Mouse (Mus musculus): ENCODE results near the gene Dnmt3a. TPM values are rescaled to one million over a fixed set of nuclear protein-coding genes. Genes with fewer than 3 reads are reported as not detected.
A peak's percentile ranks its signal among the peaks of the same experiment; 100 is the strongest.

Dnmt3a gene
- polyA plus RNA-seq, 1 experiment from 2014 or later: 55.1 TPM

DNA sequence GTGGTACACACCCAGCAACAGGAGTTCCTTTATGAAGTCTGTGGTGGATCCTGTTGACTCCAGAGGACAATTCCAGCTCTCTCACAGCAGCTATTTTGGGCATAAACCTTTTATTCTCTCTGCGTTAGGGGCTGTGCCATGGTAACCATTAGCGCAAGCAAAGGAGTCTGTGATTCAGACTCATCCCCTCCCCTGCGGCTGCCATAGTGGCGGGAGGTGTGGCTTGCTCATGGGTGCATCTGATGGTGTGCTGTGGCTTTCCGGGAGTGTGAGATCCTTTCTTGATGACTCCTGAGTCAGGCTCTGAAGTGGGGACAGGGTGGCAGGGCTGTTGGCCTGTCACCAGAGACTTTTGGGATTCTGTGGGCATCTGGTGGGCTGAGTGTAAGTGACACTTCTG is 17.6 kb downstream of the Dnmt3a start:
- Histone ChIP-seq H3K4me1 (ENCODE audit: control insufficient read depth, insufficient read depth, low read length) (peaks cover 61% of the 10 kb centered on the region), H3K4me3 (ENCODE audit: low read length) (no peak overlapping the region), H3K9me3 (replicated peaks; ENCODE audit: control insufficient read depth, low read length) (no peaks in the 10 kb centered on the region), H3K4me2 (ENCODE audit: low read depth, low read length) (no peak overlapping the region), H3K36me3 (ENCODE audit: control insufficient read depth, insufficient read depth) (no peaks in the 10 kb centered on the region), H3K27me3 (ENCODE audit: control insufficient read depth, insufficient read depth, low read length) (no peaks in the 10 kb centered on the region), H3K27ac (ENCODE audit: low read length) (no peak overlapping the region), H3K9ac (ENCODE audit: low read length) (no peak overlapping the region)
- ATAC-seq (replicated peaks; ENCODE audit: extremely low read depth, insufficient read depth, low FRiP score): no peak
- WGBS: 56% methylated on average over 5 of the region's 5 CpGs

DNA sequence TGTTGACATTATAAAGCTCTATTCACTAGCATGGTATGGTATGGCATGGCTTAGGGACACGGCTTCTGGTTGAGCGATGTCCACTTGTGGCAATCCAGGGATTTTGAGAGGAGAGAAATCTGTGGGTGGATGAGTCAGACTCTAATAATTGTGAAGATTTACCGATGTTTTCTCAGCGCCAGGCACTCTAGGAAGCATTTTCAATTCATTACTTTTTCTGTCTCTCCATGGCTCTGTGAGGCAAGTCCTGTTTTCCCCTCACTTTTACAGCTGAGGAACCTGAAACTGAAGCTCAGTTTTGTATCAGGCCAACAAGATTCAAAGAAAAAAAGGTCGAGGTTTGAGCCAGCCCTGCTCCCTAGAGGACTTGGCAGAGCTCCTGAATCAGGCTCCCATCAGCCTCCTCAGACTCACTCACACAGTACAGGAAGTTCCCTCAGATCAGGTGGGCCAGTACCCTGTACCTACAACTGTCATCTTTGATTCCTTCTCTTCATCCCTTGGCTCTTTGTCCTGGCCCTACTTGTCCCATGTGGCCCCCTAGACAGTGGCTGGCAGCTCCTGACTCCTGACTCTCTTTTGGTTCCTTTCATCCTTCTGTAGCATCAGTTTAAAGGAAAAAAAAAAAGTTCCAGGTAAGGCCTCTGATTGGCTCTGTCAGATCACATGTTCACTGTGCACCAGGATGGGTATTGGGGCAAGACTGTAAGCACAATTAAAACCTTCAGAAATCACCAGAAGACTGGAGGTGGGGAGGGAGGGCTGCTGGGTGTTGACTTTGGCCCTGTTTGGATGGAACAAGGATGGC is 19.3 kb downstream of the Dnmt3a start:
- Histone ChIP-seq H3K27ac (ENCODE audit: low read length) (no peak overlapping the region), H3K4me1 (ENCODE audit: control insufficient read depth, insufficient read depth, low read length) (peaks cover 46% of the 10 kb centered on the region), H3K4me2 (ENCODE audit: low read depth, low read length) (no peak overlapping the region), H3K9me3 (replicated peaks; ENCODE audit: control insufficient read depth, low read length) (no peaks in the 10 kb centered on the region), H3K36me3 (ENCODE audit: control insufficient read depth, insufficient read depth) (peaks cover 3% of the 10 kb centered on the region; the same call in 1 of the 2 replicates), H3K4me3 (ENCODE audit: low read length) (no peak overlapping the region), H3K9ac (ENCODE audit: low read length) (no peak overlapping the region), H3K27me3 (ENCODE audit: control insufficient read depth, insufficient read depth, low read length) (no peaks in the 10 kb centered on the region)
- no peak for ATAC-seq (replicated peaks; ENCODE audit: extremely low read depth, insufficient read depth, low FRiP score)
- 59% methylated on average over 5 of the region's 5 CpGs for WGBS

DNA sequence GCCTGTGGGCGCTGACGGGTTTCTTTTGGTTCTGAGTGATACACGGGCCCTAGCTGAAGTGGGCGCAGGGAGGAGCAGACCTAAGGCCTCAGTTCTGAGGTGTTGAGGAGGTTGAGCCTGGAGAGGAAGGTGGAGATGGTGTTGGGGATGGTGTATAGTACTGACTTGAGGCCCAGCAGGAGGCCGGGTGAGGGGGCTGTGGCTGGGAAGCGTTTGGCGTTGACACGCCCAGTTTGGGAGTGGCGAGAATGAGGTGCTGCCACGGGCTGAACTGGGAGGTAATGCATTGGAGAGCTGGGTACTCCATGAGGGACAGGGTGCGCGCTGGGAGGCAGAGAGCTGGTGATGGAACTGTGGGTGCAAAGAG is 19.9 kb downstream of the Dnmt3a start:
- Histone ChIP-seq H3K36me3 (ENCODE audit: control insufficient read depth, insufficient read depth) (peaks cover 6% of the 10 kb centered on the region; the same call in 1 of the 2 replicates), H3K9ac (ENCODE audit: low read length) (no peak overlapping the region), H3K4me3 (ENCODE audit: low read length) (no peak overlapping the region), H3K9me3 (replicated peaks; ENCODE audit: control insufficient read depth, low read length) (no peaks in the 10 kb centered on the region), H3K27me3 (ENCODE audit: control insufficient read depth, insufficient read depth, low read length) (no peaks in the 10 kb centered on the region), H3K4me2 (ENCODE audit: low read depth, low read length) (no peak overlapping the region), H3K27ac (ENCODE audit: low read length) (no peak overlapping the region), H3K4me1 (ENCODE audit: control insufficient read depth, insufficient read depth, low read length) (peaks cover 44% of the 10 kb centered on the region)
- 37% methylated on average over 12 of the region's 12 CpGs for WGBS
- no peak for ATAC-seq (replicated peaks; ENCODE audit: extremely low read depth, insufficient read depth, low FRiP score)

DNA sequence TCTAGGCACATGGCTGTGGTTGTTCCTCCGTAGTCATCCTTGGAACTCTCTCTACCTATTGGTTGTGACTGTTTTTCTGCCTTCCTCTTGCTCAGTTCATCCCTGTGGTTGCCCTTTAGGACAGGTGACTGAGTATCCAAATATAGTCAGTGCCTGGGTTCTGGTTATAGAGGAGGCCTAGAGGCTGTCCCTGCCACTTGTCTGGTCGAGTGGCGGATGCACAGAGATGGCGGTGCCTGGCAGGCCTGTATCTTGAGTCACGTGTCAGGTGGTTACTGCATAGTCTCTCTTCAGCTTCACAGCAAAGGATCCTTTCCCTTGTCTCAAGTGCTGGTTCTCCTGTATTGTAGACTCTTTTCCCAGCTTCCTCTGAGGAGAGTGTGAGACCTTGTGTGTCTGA is 22.0 kb downstream of the Dnmt3a start:
- H3K9me3 ChIP-seq (replicated peaks; ENCODE audit: control insufficient read depth, low read length): no peaks in the 10 kb centered on the region
- peak; percentile 53; the same call in 1 of the 2 replicates for ATAC-seq (replicated peaks; ENCODE audit: extremely low read depth, insufficient read depth, low FRiP score)
- peaks cover 6% of the 10 kb centered on the region; the same call in 1 of the 2 replicates for H3K36me3 ChIP-seq (ENCODE audit: control insufficient read depth, insufficient read depth)
- no peak overlapping the region for H3K4me3 ChIP-seq (ENCODE audit: low read length)
- no peak overlapping the region for H3K27ac ChIP-seq (ENCODE audit: low read length)
- 60% methylated on average over 5 of the region's 5 CpGs for WGBS
- no peaks in the 10 kb centered on the region for H3K27me3 ChIP-seq (ENCODE audit: control insufficient read depth, insufficient read depth, low read length)
- H3K9ac ChIP-seq (ENCODE audit: low read length): no peak overlapping the region
- H3K4me2 ChIP-seq (ENCODE audit: low read depth, low read length): no peak overlapping the region
- H3K4me1 ChIP-seq (ENCODE audit: control insufficient read depth, insufficient read depth, low read length): peaks cover 42% of the 10 kb centered on the region

DNA sequence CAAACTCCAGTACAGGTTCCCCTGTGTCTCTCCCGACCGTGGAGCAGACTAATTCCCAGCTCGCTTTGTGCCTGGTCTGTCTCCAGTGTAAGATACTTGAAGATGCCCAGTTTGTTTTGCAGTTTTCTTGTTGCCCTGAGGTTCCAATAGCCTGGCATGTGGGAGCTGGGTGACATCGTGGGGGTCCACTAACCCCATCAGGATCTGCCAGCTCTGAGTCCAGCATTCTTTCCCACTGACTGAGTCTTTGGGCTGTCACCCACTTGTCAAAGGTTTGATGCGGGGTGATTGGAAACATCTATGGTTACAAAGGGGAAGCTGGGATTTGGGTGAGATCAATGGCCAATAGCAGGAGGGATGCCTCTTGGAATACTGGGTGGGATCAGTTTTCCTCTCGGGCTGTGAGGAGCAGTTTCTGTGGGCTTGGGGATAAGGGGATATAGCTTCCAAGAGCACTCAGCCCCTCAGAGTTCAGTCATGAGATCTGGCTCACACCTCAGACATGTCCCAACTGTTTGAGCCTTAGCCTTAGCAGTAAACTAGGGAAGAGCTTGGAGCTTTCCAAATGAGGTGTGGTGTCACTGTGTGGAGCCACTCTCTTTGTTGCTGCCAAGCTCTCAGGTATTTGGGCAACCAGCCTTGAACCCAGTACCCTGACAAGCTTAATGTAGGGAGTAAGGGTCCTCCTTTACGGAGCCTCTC is 27.4 kb downstream of the Dnmt3a start:
- 44% methylated on average over 7 of the region's 7 CpGs for WGBS
- Histone ChIP-seq H3K4me2 (ENCODE audit: low read depth, low read length) (peak overlapping the region; percentile 53), H3K9ac (ENCODE audit: low read length) (peak overlapping the region; percentile 62), H3K27ac (ENCODE audit: low read length) (peak overlapping the region; percentile 83), H3K9me3 (replicated peaks; ENCODE audit: control insufficient read depth, low read length) (no peaks in the 10 kb centered on the region), H3K4me3 (ENCODE audit: low read length) (peak overlapping the region; percentile 25), H3K4me1 (ENCODE audit: control insufficient read depth, insufficient read depth, low read length) (peaks cover 44% of the 10 kb centered on the region), H3K36me3 (ENCODE audit: control insufficient read depth, insufficient read depth) (peaks cover 30% of the 10 kb centered on the region), H3K27me3 (ENCODE audit: control insufficient read depth, insufficient read depth, low read length) (no peaks in the 10 kb centered on the region)
- ATAC-seq (replicated peaks; ENCODE audit: extremely low read depth, insufficient read depth, low FRiP score): no peak

DNA sequence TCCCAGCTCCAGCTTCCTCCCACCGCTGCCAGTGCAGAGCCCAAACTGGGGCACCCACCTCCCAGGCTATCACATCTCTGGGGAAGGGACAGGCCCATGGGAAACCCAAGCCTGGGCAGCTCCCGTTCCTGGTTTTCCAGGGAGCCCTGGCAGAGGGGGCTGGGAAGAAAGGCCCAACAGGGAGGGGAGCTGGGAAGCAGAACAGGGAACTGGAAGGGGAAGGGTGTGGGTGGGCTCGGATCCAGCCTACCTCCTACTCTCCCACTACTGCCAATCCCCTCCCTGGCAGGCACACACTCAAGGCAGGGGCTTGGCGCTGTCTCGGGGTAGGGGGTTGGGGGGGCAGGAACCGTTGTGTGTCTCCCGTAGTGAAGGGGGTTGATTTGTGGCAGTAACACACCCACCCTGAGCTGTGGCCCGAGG is 28.1 kb downstream of the Dnmt3a start:
- Histone ChIP-seq H3K4me1 (ENCODE audit: control insufficient read depth, insufficient read depth, low read length) (peaks cover 44% of the 10 kb centered on the region), H3K27me3 (ENCODE audit: control insufficient read depth, insufficient read depth, low read length) (no peaks in the 10 kb centered on the region)
- 8% methylated on average over 8 of the region's 8 CpGs for WGBS

DNA sequence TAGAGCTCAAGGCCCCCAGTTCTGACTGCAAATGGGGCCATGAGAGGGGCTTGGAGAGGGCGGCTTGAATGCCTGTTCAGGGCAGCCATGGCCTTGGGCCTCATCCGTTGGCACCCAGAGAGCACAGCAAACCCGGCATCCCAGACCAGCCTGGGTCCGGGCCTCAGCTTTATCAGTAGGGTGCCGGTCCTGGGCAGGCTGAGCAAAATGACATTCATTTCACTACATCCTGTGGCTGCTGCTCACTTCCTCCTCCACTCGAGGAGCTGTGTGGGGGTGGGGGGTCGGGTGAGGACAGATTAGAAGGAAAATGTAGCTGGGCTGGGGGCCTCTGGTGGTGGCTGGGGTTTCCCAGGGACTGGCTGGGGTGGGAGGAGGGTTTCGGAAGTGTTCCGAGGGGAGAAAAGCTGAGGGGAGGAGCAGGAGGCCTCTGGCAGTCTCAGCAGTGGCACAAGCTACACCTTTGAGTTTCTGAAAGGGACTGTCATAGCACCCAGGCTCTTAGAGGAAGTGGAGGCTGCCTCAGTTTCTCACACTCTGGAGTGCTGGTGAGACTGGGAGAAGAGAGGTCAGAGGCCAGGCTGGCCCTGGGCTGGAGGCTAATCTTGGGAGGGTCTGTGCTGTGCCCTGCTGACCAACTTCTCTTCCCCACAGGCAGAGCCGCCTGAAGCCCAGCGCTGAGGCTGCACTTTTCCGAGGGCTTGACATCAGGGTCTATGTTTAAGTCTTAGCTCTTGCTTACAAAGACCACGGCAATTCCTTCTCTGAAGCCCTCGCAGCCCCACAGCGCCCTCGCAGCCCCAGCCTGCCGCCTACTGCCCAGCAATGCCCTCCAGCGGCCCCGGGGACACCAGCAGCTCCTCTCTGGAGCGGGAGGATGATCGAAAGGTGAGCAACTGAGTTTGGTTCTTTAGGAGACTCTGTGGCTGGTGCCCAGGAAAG is 28.8 kb downstream of the Dnmt3a start:
- H3K36me3 ChIP-seq (ENCODE audit: control insufficient read depth, insufficient read depth): peaks cover 36% of the 10 kb centered on the region
- peak overlapping the region; percentile 25 for H3K4me3 ChIP-seq (ENCODE audit: low read length)
- WGBS: 13% methylated on average over 21 of the region's 21 CpGs
- no peaks in the 10 kb centered on the region for H3K27me3 ChIP-seq (ENCODE audit: control insufficient read depth, insufficient read depth, low read length)
- peak; percentile 64 for ATAC-seq (replicated peaks; ENCODE audit: extremely low read depth, insufficient read depth, low FRiP score)
- no peaks in the 10 kb centered on the region for H3K9me3 ChIP-seq (replicated peaks; ENCODE audit: control insufficient read depth, low read length)
- peak overlapping the region; percentile 83 for H3K27ac ChIP-seq (ENCODE audit: low read length)
- peak overlapping the region; percentile 62 for H3K9ac ChIP-seq (ENCODE audit: low read length)
- peak overlapping the region; percentile 53 for H3K4me2 ChIP-seq (ENCODE audit: low read depth, low read length)
- peaks cover 44% of the 10 kb centered on the region for H3K4me1 ChIP-seq (ENCODE audit: control insufficient read depth, insufficient read depth, low read length)

More for the DNA sequence above, 28.1 kb downstream of the Dnmt3a start:
- Histone ChIP-seq H3K4me3 (ENCODE audit: low read length) (peak overlapping the region; percentile 25), H3K9me3 (replicated peaks; ENCODE audit: control insufficient read depth, low read length) (no peaks in the 10 kb centered on the region), H3K36me3 (ENCODE audit: control insufficient read depth, insufficient read depth) (peaks cover 36% of the 10 kb centered on the region), H3K9ac (ENCODE audit: low read length) (peak overlapping the region; percentile 62), H3K4me2 (ENCODE audit: low read depth, low read length) (peak overlapping the region; percentile 53), H3K27ac (ENCODE audit: low read length) (peak overlapping the region; percentile 83)
- peak; percentile 63 for ATAC-seq (replicated peaks; ENCODE audit: extremely low read depth, insufficient read depth, low FRiP score)

DNA sequence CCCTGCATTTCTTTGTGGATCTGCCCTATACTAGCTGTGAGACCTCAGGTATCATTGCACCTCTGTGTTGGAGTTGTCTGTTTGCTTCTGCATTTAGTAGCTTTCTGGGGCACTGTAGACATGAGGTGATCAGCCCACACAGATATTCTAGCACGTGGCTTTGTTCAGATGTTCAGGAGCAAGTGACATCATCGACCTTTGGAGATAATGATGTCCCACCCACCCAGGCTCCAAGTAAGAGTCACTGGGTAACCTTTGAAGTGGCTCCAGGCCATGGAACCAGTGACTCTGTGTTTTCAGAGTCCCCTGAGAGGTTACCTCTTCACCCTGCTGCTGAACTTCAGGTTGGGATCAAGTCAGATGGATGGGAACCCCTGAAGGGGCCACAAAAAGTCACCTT is 29.8 kb downstream of the Dnmt3a start:
- Histone ChIP-seq H3K9me3 (replicated peaks; ENCODE audit: control insufficient read depth, low read length) (no peaks in the 10 kb centered on the region), H3K4me1 (ENCODE audit: control insufficient read depth, insufficient read depth, low read length) (peaks cover 44% of the 10 kb centered on the region), H3K27me3 (ENCODE audit: control insufficient read depth, insufficient read depth, low read length) (no peaks in the 10 kb centered on the region), H3K4me3 (ENCODE audit: low read length) (no peak overlapping the region), H3K4me2 (ENCODE audit: low read depth, low read length) (no peak overlapping the region), H3K9ac (ENCODE audit: low read length) (no peak overlapping the region), H3K27ac (ENCODE audit: low read length) (no peak overlapping the region), H3K36me3 (ENCODE audit: control insufficient read depth, insufficient read depth) (peaks cover 34% of the 10 kb centered on the region)
- no peak for ATAC-seq (replicated peaks; ENCODE audit: extremely low read depth, insufficient read depth, low FRiP score)
- WGBS: 29% methylated on average over 2 of the region's 2 CpGs

Data from heart, embryonic 16.5 days (tissue).